Mouse (Mus musculus) hindbrain, embryonic 12.5 days (tissue): ENCODE data around the gene Ptpro. TPM values are rescaled to one million over a fixed set of nuclear protein-coding genes. Genes with fewer than 3 reads are reported as not detected.

Experiments
- polyA plus RNA-seq: library from polyadenylated mRNA; unstranded; fragments of >200 nt; fragmentation: Nextera tagmentation; extraction: Ambion mirVana; gene quantifications from 2 replicates; pipeline ENCODE4 v1.2.1, GENCODE M21; 2016

Ptpro gene
- polyA plus RNA-seq, 1 experiment from 2014 or later: 26.1 TPM

Other genes starting within 250 kb of the Ptpro start
- gene Rerg, start 81.8 kb upstream of the Ptpro start, polyA plus RNA-seq: 3.0 and 4.1 TPM in 2 replicates